In the genomic region with DNA sequence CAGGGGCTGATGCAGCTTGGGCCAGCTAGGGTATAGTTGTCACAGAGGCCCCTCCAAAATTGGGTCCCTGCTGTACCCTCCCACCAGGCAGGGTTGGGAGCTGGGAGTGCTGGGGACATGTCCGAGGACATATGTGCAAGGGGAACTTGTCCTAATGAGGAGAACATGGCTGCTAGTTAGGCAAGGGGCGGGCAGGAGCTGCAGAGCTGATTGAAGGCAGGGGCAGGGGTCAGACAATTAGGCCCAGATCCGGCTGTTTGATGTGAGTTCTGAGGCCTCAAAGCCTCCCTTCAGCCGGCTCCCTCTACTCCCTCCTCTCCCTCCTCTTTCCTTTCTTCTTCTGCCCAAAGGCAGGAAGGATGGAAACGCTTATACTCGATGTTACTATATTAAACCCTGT, we compare ENCODE assay signal across 11 mouse cellular contexts. TPM values are rescaled to one million over a fixed set of nuclear protein-coding genes. Genes with fewer than 3 reads are reported as not detected.
DNase-seq lines count a peak whose midpoint lies in the region; ATAC-seq and TF ChIP-seq lines count a peak whose summit lies in the region.
"Had no signal": no experiment of that assay in that cellular context is flagged by ENCODE, and none has a peak within 500 bp of the region (broad histone marks: within the 10 kb centered on the region; RNA-seq: fewer than 3 reads in every experiment).

No protein-coding gene starts in this region.

- ATAC-seq in forebrain, embryonic 15.5 days (replicated peaks) = peak; percentile 33; the same call in 1 of the 2 replicates
- no peak for ATAC-seq in limb, embryonic 12.5 days (ENCODE audit: insufficient number of reproducible peaks, insufficient read depth, low FRiP score, low TSS enrichment, low read depth)

- H3K4me1 ChIP-seq in forebrain, embryonic 15.5 days = peaks cover 55% of the 10 kb centered on the region
- peaks cover 74% of the 10 kb centered on the region for H3K4me1 ChIP-seq in limb, embryonic 12.5 days (replicated peaks)
- H3K4me1 ChIP-seq in heart, adult 2 months (ENCODE audit: control insufficient read depth, insufficient read depth, low read length) = no peaks in the 10 kb centered on the region

- intact Hi-C loops in heart, adult 2 months (cut with DNase I) = no loop called here

- peak; percentile 67 for DNase-seq in retina, postnatal 1 day
- DNase-seq in retina, embryonic 14.5 days (ENCODE audit: low spot score) = no peak
- DNase-seq in MN1 (ENCODE audit: low spot score) = no peak
- no peak for DNase-seq in heart, adult 2 months
- DNase-seq in right cerebral cortex, postnatal 25 days = no peak
- DNase-seq: cerebellum, postnatal 36 days; heart, adult 18-20 months; heart, postnatal 14 days; thymus, adult 2 months had no signal

- no peak overlapping the region for H3K4me3 ChIP-seq in forebrain, embryonic 15.5 days
- no peak overlapping the region for H3K4me3 ChIP-seq in limb, embryonic 12.5 days (replicated peaks)
- no peak overlapping the region for H3K4me3 ChIP-seq in heart, adult 2 months

- TF ChIP-seq CTCF in heart, adult 2 months (IDR thresholded peaks at IDR 0.05) = no peak

- H3K9ac ChIP-seq in forebrain, embryonic 15.5 days (replicated peaks) = no peak overlapping the region
- H3K9ac ChIP-seq in limb, embryonic 12.5 days (replicated peaks) = no peak overlapping the region
- no peak overlapping the region for H3K9ac ChIP-seq in heart, adult 2 months (ENCODE audit: low read depth, low read length)

- H3K27ac ChIP-seq in forebrain, embryonic 15.5 days (replicated peaks) = peak overlapping the region; percentile 82
- H3K27ac ChIP-seq in limb, embryonic 12.5 days = peak overlapping the region; percentile 84
- no peak overlapping the region for H3K27ac ChIP-seq in heart, adult 2 months

- no peaks in the 10 kb centered on the region for H3K27me3 ChIP-seq in forebrain, embryonic 15.5 days
- H3K27me3 ChIP-seq in limb, embryonic 12.5 days = no peaks in the 10 kb centered on the region
- no peaks in the 10 kb centered on the region for H3K27me3 ChIP-seq in heart, adult 2 months (ENCODE audit: control insufficient read depth, insufficient read depth, low read length)

- TF ChIP-seq POLR2A in heart, adult 2 months (IDR thresholded peaks at IDR 0.05; ENCODE audit: insufficient read depth, low read depth, low read length) = no peak

- no peaks in the 10 kb centered on the region for H3K79me2 ChIP-seq in heart, adult 2 months (replicated peaks; ENCODE audit: control insufficient read depth, insufficient read depth, low read length)

- TF ChIP-seq EP300 in heart, adult 2 months (IDR thresholded peaks at IDR 0.05; ENCODE audit: insufficient read depth, low read depth, low read length) = no peak

- H3K36me3 ChIP-seq in forebrain, embryonic 15.5 days = no peaks in the 10 kb centered on the region
- peaks cover 15% of the 10 kb centered on the region; the same call in 1 of the 2 replicates for H3K36me3 ChIP-seq in limb, embryonic 12.5 days
- H3K36me3 ChIP-seq in heart, adult 2 months (ENCODE audit: control insufficient read depth, insufficient read depth, low read length) = no peaks in the 10 kb centered on the region

- WGBS in forebrain, embryonic 15.5 days = 10% methylated on average over 6 of the region's 6 CpGs
- WGBS in limb, embryonic 12.5 days = 16% methylated on average over 6 of the region's 6 CpGs
- WGBS in heart, adult 2 months = 76% methylated on average over 6 of the region's 6 CpGs

- H3K9me3 ChIP-seq in forebrain, embryonic 15.5 days = no peaks in the 10 kb centered on the region
- no peaks in the 10 kb centered on the region for H3K9me3 ChIP-seq in limb, embryonic 12.5 days

- H3K4me2 ChIP-seq in forebrain, embryonic 15.5 days (replicated peaks) = no peak overlapping the region
- H3K4me2 ChIP-seq in limb, embryonic 12.5 days = no peak overlapping the region

RNA-seq across cellular contexts. Expression of a gene that starts 25.1 kb away (rescaled TPM):
- polyA plus RNA-seq in forebrain, embryonic 15.5 days (2015; fragmentation: Nextera tagmentation; extraction: Ambion mirVana) = 78.7 and 81.2 TPM in 2 replicates
- 87.0 and 87.5 TPM in 2 replicates for polyA plus RNA-seq in limb, embryonic 12.5 days (2016; fragmentation: Nextera tagmentation; extraction: Ambion mirVana)
- 10 to 100 TPM; 17.9 to 19.4 TPM for total RNA-seq in heart, adult 2 months (2021)
- polyA plus RNA-seq in heart, adult 2 months (2012; rRNA removed) = 14.1 and 18.5 TPM in 2 replicates
